Mouse (Mus musculus): ENCODE data around the gene Mars. TPM values are rescaled to one million over a fixed set of nuclear protein-coding genes. Genes with fewer than 3 reads are reported as not detected.
A peak's percentile ranks its signal among the peaks of the same experiment; 100 is the strongest.

The Mars gene
- total and polyA plus RNA-seq, 2 experiments = 59.6 to 70.7 TPM

DNA sequence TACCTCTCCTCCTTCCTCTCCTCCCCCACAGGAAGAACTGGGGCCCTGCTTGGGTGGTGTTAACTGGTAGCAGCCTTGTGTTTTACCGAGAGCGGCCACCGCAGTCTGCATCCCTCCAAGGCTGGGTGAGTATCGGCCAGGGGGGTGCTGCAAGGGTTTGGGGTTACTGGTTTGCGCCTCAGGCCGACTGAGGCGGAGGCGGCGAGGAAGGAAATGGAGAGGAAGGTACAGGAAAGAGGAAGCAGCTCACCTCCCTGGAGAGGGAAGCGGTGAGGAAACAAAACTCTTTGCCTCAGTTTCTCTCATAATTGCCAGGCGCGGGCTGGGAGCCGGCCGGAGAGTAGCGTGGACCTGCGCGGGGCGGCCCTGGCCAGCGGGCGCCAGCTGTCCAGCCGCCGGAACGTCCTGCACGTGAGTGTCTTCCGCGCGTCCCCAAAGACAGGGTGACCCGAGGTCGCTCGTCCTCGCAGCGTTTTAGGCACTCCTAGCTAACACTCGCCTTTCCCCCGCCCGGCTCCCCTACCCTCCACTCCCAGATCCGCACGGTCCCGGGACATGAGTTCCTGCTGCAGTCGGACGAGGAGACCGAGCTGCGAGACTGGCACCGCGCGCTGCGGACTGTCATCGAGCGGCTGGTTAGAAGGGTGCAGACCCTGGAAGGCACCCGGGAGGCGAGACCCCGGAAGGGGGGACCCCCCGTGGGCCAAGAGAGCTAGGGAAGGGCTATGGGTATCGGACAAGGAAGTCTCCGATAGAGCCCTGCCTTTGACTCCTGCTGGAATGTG is 14.6 kb upstream of the Mars start:
- H3K9ac ChIP-seq (ENCODE audit: low read depth, low read length) = peak overlapping the region; percentile 49
- H3K36me3 ChIP-seq (ENCODE audit: control insufficient read depth, insufficient read depth, low read length) = no peaks in the 10 kb centered on the region
- H3K4me1 ChIP-seq (ENCODE audit: control insufficient read depth, insufficient read depth, low read length) = peaks cover 7% of the 10 kb centered on the region; the same call in 1 of the 2 replicates
- WGBS = 7% methylated on average over 53 of the region's 54 CpGs
- peaks cover 14% of the 10 kb centered on the region for H3K27me3 ChIP-seq (ENCODE audit: control insufficient read depth, insufficient read depth, low read length)
- 0 out of 2 replicates have a peak, but pooled peaks cover 2% of the 10 kb centered on the region for H3K79me2 ChIP-seq (ENCODE audit: control insufficient read depth, insufficient read depth, low read length)
- DNase-seq (ENCODE audit: extremely low read depth, low read depth, low spot score) = no peak
- H3K27ac ChIP-seq (replicated peaks; ENCODE audit: insufficient read depth, low read depth, low read length) = no peak overlapping the region
- TF ChIP-seq CTCF (IDR thresholded peaks at IDR 0.05; ENCODE audit: low read depth, low read length) (no peak), POLR2A (IDR thresholded peaks at IDR 0.05; ENCODE audit: extremely low read depth, insufficient read depth, low read length) (no peak)
- H3K4me3 ChIP-seq (ENCODE audit: insufficient read depth, low read depth, low read length) = peak overlapping the region; percentile 50

DNA sequence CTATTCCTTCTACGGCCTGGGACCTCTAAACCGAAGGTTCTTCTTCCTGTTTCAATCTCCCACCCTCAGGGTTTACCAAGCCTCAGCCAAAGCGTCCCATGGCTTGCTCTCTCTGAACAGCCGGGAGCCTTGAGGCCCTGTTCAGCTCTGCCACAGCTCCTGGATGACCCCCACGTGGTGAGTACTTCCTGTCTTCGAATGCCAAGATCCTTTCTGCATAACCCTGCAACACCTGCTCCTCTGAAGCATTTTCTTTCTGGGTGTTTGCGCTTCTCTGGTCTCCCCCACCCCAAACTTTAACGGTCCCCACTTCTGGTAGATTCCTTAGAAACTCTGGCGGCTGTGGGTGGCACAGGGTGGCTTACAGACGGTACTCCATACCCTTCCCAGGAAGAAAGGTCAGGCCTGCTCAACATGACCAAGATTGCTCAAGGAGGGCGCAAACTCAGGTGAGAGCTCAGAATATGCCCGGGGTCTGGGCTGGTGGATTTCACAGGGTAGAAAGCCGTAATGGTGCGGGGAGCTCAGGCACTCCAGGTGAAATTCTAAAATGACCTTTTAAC is 13.9 kb upstream of the Mars start:
- Histone ChIP-seq H3K27me3 (ENCODE audit: control insufficient read depth, insufficient read depth, low read length) (peaks cover 14% of the 10 kb centered on the region), H3K9ac (ENCODE audit: low read depth, low read length) (no peak overlapping the region), H3K79me2 (ENCODE audit: control insufficient read depth, insufficient read depth, low read length) (0 out of 2 replicates have a peak, but pooled peaks cover 2% of the 10 kb centered on the region), H3K27ac (replicated peaks; ENCODE audit: insufficient read depth, low read depth, low read length) (no peak overlapping the region), H3K36me3 (ENCODE audit: control insufficient read depth, insufficient read depth, low read length) (no peaks in the 10 kb centered on the region), H3K4me1 (ENCODE audit: control insufficient read depth, insufficient read depth, low read length) (peaks cover 7% of the 10 kb centered on the region; the same call in 1 of the 2 replicates), H3K4me3 (ENCODE audit: insufficient read depth, low read depth, low read length) (no peak overlapping the region)
- DNase-seq (ENCODE audit: extremely low read depth, low read depth, low spot score) = no peak
- WGBS = 58% methylated on average over 14 of the region's 14 CpGs
- TF ChIP-seq POLR2A (IDR thresholded peaks at IDR 0.05; ENCODE audit: extremely low read depth, insufficient read depth, low read length) (no peak), CTCF (IDR thresholded peaks at IDR 0.05; ENCODE audit: low read depth, low read length) (no peak)

DNA sequence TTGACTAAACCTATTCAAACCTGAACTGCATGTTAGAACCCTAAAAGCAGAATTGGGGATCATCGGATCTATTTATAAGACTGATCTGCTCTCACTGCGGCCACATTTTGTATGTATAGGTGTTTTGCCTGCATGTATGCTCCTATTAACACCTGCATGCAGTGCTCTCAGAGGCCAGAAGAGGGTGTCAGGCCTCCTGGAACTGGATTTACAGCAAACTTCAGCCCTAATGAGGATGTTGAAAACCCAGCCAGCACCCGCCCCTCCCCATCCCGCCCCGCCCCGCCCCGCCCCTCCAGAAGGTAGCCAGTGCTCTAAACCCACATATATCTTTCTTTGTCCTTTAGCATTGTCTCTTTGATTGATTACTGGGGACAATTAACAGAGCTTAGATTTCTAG is 12.9 kb upstream of the Mars start:
- 0 out of 2 replicates have a peak, but pooled peaks cover 2% of the 10 kb centered on the region for H3K79me2 ChIP-seq (ENCODE audit: control insufficient read depth, insufficient read depth, low read length)
- peaks cover 7% of the 10 kb centered on the region; the same call in 1 of the 2 replicates for H3K4me1 ChIP-seq (ENCODE audit: control insufficient read depth, insufficient read depth, low read length)
- peaks cover 14% of the 10 kb centered on the region for H3K27me3 ChIP-seq (ENCODE audit: control insufficient read depth, insufficient read depth, low read length)
- DNase-seq (ENCODE audit: extremely low read depth, low read depth, low spot score) = peak; percentile 56
- no peak overlapping the region for H3K27ac ChIP-seq (replicated peaks; ENCODE audit: insufficient read depth, low read depth, low read length)
- no peak overlapping the region for H3K9ac ChIP-seq (ENCODE audit: low read depth, low read length)
- 20% methylated on average over 7 of the region's 7 CpGs for whole genome bisulfite sequencing
- no peaks in the 10 kb centered on the region for H3K36me3 ChIP-seq (ENCODE audit: control insufficient read depth, insufficient read depth, low read length)
- TF ChIP-seq CTCF (IDR thresholded peaks at IDR 0.05; ENCODE audit: low read depth, low read length) (peak; percentile 63; the same call in 1 of the 2 replicates), POLR2A (IDR thresholded peaks at IDR 0.05; ENCODE audit: extremely low read depth, insufficient read depth, low read length) (no peak)
- no peak overlapping the region for H3K4me3 ChIP-seq (ENCODE audit: insufficient read depth, low read depth, low read length)

DNA sequence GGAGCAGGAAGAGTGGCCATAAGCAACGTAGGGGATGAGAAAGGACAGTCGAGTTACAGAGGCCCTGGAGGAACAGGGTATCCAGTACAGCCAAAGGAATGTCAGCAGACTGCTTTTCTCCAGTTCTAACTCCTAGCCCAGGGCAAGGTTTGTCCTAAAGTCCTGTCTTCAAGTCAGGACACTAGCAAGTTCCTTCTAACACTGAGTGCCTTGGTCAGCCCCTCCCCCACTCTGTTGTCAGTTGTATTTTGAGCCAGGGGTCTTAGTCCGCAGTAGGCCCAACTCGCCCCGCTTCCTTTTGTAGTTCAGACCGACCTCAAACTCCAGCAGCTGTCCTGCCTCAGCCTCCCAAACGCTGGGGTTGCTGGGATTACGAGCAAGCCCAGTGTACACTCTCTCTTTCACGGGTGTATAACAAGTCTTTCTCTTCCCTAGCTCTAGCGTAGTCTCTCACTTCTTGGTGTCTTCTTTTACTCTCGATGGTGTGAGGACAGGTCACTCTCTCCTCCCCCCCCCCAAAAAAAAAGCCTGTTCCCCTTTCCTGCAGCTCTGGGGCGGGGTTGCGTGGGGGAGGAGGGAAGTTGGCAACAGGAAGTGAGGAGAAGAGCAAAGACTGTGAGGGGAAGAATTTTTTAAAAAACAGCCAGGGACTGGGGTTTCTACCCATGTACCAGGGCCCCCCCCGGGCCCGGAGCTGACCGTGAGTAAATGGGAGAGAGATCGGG is 11.7 kb upstream of the Mars start:
- peaks cover 14% of the 10 kb centered on the region for H3K27me3 ChIP-seq (ENCODE audit: control insufficient read depth, insufficient read depth, low read length)
- H3K36me3 ChIP-seq (ENCODE audit: control insufficient read depth, insufficient read depth, low read length) = no peaks in the 10 kb centered on the region
- peak overlapping the region; percentile 37 for H3K4me3 ChIP-seq (ENCODE audit: insufficient read depth, low read depth, low read length)
- DNase-seq (ENCODE audit: extremely low read depth, low read depth, low spot score) = no peak
- 0 out of 2 replicates have a peak, but pooled peaks cover 2% of the 10 kb centered on the region for H3K79me2 ChIP-seq (ENCODE audit: control insufficient read depth, insufficient read depth, low read length)
- H3K4me1 ChIP-seq (ENCODE audit: control insufficient read depth, insufficient read depth, low read length) = peaks cover 7% of the 10 kb centered on the region; the same call in 1 of the 2 replicates
- 67% methylated on average over 17 of the region's 17 CpGs for WGBS
- H3K27ac ChIP-seq (replicated peaks; ENCODE audit: insufficient read depth, low read depth, low read length) = peak overlapping the region; percentile 64
- TF ChIP-seq POLR2A (IDR thresholded peaks at IDR 0.05; ENCODE audit: extremely low read depth, insufficient read depth, low read length) (no peak), CTCF (IDR thresholded peaks at IDR 0.05; ENCODE audit: low read depth, low read length) (no peak)
- H3K9ac ChIP-seq (ENCODE audit: low read depth, low read length) = peak overlapping the region; percentile 8; the same call in 1 of the 2 replicates

- H3K27ac ChIP-seq (replicated peaks; ENCODE audit: insufficient read depth, low read depth, low read length) = peak overlapping the region; percentile 64
- TF ChIP-seq CTCF (IDR thresholded peaks at IDR 0.05; ENCODE audit: low read depth, low read length) = no peak
- TF ChIP-seq POLR2A (IDR thresholded peaks at IDR 0.05; ENCODE audit: extremely low read depth, insufficient read depth, low read length) = no peak
- 0 out of 2 replicates have a peak overlapping the region, but pooled peaks have one; percentile 8 for H3K9ac ChIP-seq (ENCODE audit: low read depth, low read length)
Measured at GRCm38 (mm10) chr10:127322669-127323068, 11.1 kb upstream of the Mars start.

More at GRCm38 (mm10) chr10:127322669-127323068, 11.1 kb upstream of the Mars start:
- peaks cover 14% of the 10 kb centered on the region for H3K27me3 ChIP-seq (ENCODE audit: control insufficient read depth, insufficient read depth, low read length)
- 0 out of 2 replicates have a peak, but pooled peaks cover 2% of the 10 kb centered on the region for H3K79me2 ChIP-seq (ENCODE audit: control insufficient read depth, insufficient read depth, low read length)
- WGBS = 75% methylated on average over 4 of the region's 4 CpGs
- peaks cover 7% of the 10 kb centered on the region; the same call in 1 of the 2 replicates for H3K4me1 ChIP-seq (ENCODE audit: control insufficient read depth, insufficient read depth, low read length)
- H3K4me3 ChIP-seq (ENCODE audit: insufficient read depth, low read depth, low read length) = no peak overlapping the region
- no peaks in the 10 kb centered on the region for H3K36me3 ChIP-seq (ENCODE audit: control insufficient read depth, insufficient read depth, low read length)
- no peak for DNase-seq (ENCODE audit: extremely low read depth, low read depth, low spot score)
